Mouse (Mus musculus) olfactory bulb, adult 2 months (tissue): ENCODE measurements around the gene Cenpv.

ENCODE experiments used
- CTCF ChIP-seq: fragments of 200-500 bp; IDR thresholded peaks from 2 replicates; pipeline ENCODE4 v1.5.1; 2012; ENCODE audit warnings: low read depth, mild to moderate bottlenecking, low read length, moderate library complexity; ENCODE audit not compliant: insufficient read depth
- POLR2A ChIP-seq: fragments of 200-500 bp; IDR thresholded peaks from 2 replicates; pipeline ENCODE4 v1.6.1; 2012; ENCODE audit warnings: mild to moderate bottlenecking, low read depth, low read length, moderate library complexity; ENCODE audit not compliant: insufficient read depth

DNA sequence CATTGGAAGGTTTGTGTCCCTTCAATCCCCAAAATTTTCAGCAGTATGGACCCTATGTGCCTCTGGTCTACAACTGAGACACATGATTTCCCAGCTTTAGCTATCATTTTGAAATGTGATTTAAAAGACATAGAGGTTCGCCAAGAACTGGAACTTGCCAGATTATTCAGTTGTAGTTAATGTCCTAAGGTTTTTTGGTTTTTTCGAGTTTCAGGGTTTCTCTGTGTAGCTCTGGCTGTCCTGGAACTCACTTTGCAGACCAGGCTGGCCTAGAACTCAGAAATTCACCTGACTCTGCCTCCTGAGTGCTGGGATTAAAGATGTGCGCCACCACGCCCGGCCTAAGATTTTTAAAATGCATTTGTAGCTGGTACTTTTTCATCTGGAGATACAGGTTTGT lies 14.6 kb upstream of the Cenpv start:
- no peak for TF ChIP-seq CTCF
- no peak for TF ChIP-seq POLR2A
